Mouse (Mus musculus): ENCODE results near the gene Spata2.
A peak's percentile ranks its signal among the peaks of the same experiment; 100 is the strongest.

Gene Spata2

DNA sequence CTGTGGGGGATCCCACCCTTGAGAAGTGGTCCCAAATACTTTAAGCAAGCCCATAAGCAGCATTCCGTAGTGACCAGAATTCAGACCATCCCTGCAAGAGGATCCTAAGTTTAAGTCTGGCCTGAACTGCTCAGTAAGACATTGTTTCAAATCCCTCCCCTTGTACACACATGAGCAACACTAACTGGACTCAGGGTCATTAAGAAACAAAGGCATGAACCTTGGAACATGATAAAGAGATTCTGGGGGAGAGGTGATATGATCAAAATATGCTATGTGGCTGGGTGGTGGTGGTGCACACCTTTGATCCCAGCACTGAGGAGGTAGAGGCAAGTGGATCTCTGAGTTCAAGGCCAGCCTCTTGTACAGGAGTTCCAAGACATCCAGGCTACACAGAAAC is 13.2 kb downstream of the Spata2 start:
- no peak for DNase-seq

DNA sequence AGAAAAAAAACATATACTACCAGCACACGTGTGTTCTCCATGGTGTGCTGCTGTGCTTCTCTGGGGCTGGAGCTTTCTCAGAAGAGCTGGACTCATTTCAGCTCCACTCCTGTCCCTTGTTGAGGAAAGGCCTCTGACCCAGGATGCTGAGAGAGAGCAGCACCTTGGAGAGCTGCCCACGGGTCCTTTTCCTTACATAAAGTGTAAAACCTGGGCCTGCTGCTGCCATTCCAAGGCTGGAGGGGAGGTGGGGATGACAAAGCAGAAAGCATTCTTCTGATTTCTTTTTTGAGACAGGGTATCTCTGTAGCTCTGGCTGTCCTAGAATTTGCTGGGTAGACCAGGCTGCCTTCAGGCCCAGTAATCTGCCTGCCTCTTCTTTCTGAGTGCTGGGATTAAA is 14.6 kb downstream of the Spata2 start:
- DNase-seq: no peak

DNA sequence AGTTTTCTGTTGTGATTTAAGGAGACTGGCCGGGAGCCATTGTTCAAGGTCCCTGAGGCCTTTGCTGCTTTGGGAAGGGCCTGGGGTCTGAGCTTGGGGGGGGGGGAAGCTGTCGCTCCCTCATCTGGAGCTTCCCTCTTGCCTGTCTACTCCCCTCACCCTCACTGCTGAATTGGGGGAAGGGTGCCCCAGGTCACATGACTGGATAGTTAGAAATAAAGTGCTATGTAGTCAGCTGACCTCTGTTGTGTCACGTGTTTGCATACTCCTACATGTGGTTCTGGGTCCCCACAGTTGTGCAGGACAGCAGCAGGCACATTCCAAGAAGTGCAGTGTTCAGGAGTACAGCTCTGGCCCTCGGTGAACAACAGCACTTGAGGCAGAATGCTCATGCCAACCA is 15.9 kb downstream of the Spata2 start:
- no peak for DNase-seq

DNA sequence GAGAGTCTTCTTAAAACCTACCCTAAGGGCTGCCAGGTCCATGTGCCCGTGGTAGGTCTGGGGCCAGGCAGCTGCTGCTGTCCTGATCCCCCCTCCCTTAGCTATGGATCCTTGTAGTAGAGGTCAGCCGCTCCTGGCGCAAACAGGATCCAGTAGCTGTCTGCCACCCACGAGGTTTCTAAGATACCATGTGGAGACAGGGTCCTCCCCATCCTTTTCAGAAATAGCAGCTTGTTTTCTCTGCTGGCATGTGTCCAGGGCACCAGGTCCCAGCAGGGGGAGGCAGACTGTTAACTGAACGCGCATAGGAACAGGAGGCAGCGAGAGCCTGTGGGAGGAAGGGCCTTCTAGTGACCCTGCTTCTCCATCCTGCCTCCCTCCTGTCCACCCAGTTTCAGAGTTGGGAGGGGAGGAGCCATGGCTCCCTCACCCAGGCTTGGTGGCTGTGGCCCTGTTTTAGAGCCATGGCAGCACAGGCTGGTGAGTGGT is 16.4 kb downstream of the Spata2 start:
- DNase-seq: no peak

DNA sequence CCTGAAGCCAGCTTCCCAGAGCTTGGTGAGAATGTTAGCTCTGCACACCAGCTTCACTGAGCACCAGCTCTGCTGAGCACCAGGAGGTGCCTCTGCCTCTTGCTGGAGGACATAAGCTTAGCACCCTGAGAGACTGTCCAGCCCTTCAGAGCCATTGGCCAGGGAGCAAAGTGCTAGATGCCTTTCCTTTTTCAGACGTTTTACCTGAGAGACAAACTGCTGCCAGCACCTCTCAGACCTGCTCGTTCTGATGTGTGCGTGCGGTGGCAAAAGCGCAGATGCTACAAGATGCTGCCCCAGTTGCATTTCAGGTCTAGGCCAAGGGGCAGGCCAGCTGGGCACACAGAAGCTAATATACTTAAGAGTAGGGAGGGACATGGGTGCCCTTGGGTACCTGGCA is 17.1 kb downstream of the Spata2 start:
- no peak for DNase-seq

DNA sequence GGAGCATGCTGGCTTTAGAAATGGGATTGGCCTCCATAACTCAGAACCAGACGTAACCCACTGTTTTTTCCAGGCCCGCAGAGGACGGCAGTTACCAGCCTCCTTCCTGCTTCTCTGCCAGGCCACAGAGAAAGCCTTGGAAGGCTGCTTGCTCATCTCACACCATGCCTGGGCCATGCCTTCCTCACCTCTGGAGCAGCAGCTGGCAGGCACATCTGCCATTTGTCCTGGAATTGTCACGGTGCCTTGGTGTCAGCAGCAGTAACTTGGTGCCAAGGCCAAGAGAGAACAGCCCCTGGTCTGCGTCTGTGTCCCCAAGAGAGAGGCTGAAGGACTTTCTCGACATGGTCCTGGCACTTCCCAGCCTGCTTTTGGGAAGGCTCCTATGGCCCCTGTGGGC is 18.5 kb downstream of the Spata2 start:
- no peak for DNase-seq

DNA sequence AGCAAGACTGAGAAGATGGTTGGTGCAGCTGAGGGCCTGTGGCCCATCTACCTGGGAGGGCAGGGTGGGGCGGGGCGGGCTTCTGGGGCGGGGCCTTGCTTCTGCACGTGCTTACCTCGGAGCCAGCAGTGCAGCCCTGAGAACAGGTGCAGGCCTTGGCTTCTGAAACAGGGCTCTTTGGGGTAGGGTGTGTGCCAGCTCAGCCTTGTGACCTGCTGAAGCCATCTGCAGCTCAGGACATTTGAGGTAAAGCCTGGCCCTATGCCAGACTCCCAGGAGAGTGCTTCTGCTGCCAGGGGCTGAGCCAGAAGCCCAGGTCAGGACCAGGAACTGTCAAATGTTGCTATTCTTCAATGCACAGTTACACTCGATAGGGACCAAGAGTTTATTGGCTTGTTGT is 21.1 kb downstream of the Spata2 start:
- DNase-seq: no peak

DNA sequence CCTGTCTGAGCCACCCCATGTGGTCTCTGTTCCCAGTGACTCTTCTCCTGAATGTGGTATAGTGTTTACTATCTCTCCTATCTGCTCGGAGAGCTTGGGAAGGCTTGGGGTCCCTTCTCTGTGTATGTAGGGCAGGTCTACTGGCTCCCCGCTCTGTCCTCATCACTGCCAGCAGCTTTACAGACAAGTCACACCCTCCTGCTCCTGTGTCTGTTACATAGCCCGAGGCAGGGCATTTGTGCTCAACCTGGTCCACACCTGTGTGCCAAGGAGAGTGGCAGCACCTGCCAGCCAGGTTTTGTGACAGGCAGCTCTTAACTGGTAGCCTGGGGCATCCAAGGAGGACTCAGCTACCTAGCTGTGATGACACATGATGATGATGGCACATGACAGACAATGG is 22.1 kb downstream of the Spata2 start:
- DNase-seq: no peak

DNA sequence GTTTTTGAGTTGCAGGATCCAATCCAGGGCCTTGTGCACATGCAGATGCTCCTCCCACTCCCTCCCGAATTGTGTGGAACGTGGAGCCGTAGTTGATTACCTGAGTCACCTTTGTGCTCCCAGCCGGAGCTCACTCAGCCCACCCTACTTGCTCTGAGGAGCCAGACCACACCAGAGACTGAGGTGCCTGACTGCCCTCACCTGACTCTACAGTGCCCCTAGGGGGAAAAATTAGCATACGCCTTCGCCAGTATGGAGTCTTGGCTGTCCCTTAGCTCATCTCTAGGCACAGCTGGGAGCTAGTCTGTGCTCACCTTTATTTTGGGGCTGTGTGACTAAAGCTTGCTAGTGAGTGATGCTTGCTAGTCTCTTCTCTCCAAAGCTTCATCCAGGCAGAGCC is 24.2 kb downstream of the Spata2 start:
- DNase-seq: peak; percentile 27

DNA sequence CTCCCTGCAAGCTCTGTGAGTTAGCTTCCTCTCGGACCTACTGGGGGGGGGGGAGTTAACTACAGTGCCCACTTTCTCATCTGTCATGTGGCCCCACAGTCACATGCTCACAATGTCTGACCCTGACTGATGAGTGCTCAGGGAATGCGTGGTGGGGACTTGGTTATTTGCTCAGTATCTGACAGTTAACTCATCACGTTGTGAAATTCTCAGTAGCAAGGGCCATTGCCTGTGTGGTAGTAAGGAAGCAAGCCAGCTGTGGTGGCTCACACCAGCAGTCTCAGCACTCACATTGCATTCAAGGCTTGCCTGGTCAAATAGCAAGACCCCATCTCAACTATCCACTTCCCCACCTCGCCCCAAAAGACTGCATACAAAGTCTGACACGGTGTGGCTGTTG is 25.5 kb downstream of the Spata2 start:
- DNase-seq: no peak

DNA sequence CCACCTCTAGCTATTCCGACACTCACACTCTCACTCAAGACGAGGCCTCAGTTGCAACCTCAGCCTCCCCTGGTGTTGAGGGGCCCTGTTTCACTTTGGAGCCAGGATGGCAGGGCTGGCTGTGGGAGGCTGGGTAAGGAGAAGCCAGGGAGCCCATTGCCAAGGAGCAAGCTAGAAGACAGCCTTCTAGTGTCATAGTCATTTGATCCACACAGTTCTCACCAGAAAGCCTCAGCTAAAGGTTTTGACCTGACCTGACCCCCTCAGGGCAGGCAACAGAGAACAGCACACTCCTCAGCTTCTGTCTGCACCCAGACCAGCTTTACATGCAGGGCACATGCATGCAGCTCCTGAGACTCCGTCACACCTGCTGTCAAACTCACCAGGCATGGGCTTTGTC is 26.7 kb downstream of the Spata2 start:
- DNase-seq: no peak

DNA sequence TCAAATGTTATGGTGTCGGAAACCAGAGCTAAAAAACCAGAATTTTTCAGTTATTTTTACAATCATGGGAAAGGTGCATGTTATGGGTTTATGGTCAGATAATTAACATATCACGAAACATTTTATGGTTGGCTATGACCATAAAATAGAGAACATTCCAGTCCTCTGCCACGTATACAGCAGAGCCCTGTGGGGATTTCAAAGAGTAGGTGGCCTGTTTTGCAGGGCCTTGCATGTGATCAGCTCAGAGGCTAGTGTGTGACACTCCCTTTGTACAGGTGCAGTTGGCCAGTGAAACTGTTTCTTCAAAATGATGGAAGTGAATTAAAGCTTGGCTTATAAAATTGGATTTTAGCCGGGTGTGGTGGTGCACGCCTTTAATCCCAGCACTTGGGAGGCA is 28.9 kb downstream of the Spata2 start:
- no peak for DNase-seq

DNA sequence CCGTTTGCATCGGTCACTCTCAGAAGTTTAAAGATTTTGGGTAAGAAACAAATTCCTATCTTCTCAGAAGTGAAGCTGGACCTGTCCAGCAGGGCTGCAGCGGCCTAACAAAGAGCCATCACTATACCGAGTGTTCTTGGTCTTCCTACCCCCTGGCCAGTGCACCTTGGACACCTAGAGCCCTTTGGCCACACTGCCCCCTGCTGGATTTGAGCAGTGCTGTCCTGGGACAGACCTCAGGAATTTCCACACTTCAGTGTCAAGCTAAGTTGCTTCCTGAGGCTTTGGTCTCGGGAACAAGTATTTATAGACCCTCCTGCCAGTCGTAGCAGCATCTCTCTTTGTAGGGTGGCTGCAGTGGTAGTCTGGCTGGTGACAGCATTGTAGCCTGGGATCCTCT is 29.7 kb downstream of the Spata2 start:
- DNase-seq: peak; percentile 54

DNA sequence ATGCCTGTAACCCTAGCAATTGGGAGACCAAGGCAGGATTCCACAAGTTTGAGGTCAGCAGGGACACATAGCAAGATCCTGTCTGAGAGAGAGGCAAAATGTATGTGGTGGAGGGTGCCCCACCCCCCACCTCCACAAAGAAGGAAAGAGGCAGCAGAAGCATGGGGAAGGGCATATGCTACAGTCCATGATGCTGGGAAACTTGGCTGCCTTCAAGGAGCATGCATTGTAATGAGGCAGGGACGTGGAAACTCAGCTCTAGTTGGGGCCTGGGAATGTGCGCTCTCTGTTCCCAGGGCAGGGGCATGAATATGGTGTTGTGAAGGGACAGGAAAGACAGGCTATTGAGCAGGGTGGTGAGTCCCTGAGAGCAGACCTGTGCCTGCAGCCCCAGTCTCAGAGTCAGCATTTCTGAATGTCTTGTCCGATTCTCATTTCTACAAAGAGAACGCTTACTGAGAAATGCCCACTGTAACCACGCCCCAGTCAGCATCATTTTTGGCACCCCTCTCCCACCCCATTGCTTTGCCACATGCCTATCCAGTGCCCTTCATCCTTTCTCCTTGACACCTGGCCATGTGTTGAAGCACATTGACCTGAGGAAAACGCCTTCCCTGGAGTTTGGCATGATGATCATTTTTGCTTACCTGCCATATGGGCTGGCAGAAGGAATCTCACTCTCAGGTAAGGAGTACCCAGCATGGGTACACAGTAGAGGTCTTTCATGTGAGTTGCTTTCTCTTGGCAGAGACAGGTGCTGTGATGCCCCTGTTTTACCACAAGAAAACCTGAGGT is 33.4 kb downstream of the Spata2 start:
- no peak for DNase-seq

DNA sequence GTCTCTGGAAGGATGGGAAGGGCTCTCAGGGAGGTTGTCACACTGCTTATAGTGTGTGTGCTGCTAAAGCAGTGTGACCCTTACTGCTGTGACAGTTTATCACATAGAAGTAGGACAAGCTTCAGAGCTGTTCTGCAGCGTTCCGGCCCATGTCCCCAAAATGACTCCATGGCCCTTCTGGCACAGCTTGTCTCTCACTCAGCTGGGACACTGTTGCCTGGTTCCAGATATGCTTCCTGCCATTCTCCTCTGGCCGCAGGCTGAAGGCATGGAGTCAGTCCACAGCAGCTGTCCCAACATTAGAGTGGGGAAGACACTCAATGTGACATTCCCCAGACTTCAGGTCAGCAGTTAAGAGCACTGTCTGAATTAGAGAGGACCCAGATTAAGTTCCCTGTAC is 34.1 kb downstream of the Spata2 start:
- no peak for DNase-seq

DNA sequence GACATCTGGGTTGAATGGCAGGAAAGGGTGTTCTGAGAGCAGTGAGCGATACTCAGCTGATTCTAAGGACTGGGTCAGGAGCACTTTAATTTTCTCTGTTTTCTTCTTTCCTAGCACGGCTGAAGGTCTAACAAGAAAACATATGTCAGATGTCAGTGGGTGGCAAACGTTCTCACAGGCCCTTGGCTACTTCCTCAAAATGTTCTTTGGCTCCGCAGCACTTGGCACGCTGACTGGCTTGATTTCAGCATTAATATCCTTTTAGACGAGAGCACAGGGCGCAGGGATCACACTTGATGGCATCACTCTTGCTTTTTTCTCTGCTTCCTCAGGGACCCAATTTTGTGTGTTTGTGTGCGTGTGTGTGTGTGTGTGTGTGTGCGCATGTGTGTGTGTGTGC is 35.5 kb downstream of the Spata2 start:
- DNase-seq: no peak

DNA sequence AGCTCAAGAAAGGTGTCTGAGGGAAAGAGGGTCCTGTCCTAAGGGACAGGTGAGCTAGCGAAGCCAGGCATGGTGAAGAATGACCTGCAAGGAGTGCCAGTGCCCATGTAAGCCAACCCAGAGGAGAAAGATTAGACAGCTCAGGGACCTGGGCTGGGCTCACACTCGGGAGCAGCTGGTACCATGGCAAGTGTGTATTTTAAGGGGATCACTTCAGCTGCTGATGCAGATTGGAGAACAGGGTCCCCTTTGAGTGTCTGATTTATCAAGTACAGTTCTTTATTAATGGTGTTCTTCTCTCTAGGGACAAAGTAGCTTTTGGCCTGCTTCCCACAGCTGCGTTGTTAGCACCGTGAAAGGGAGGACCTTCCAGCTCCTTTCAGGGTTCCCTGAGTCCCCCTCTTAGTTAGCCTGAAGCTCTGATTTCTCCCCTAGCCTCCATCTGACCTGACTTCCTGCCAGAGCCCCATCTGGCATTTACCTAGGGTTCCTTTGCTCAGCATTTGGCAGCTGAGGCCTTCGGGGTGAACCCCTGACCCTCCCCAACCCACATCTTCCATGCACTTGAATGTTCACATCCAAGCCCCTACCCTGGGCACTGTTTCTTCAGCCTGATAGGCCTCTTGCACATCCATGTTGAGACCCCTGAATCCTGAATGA is 36.2 kb downstream of the Spata2 start:
- no peak for DNase-seq

DNA sequence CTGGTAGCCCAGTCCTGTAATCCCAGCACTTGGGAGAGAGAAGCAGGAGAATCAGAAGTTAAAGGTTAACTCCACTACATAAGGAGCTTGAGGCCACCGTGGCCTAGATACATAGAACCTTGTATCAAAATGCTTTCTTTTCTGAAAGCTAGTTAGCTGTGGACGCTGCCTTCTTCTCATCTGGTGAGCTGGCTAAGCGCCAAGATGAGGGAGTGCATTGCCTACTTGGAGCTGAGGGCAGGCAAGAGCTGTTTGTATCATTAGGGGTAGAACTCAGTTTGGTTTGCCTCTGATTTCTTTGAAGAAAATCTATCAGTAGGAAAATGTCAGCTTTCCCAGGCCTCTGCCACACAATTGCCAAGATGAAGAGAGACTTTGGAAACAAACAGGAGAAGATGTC is 38.9 kb downstream of the Spata2 start:
- DNase-seq: no peak

DNA sequence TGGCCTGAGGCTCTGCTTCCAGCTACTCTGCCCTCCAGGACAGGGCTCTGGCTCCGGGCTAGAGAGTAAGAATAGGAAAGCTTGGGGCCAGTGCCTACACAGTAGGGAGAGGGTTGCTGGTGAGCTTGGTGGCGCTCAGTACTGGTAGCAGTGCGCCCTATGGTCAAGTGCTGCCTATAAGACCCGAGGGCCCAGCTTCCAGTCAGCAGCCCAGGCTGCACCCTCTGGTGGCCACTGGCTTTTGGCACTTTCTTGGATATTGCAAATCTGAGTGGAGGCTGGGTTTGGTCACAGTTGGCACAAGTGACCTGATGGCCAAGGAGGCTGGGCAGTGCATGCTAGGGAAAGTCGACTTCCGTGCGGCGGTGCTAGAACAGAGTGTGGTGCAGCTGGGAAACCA is 42.0 kb downstream of the Spata2 start:
- DNase-seq: no peak

DNA sequence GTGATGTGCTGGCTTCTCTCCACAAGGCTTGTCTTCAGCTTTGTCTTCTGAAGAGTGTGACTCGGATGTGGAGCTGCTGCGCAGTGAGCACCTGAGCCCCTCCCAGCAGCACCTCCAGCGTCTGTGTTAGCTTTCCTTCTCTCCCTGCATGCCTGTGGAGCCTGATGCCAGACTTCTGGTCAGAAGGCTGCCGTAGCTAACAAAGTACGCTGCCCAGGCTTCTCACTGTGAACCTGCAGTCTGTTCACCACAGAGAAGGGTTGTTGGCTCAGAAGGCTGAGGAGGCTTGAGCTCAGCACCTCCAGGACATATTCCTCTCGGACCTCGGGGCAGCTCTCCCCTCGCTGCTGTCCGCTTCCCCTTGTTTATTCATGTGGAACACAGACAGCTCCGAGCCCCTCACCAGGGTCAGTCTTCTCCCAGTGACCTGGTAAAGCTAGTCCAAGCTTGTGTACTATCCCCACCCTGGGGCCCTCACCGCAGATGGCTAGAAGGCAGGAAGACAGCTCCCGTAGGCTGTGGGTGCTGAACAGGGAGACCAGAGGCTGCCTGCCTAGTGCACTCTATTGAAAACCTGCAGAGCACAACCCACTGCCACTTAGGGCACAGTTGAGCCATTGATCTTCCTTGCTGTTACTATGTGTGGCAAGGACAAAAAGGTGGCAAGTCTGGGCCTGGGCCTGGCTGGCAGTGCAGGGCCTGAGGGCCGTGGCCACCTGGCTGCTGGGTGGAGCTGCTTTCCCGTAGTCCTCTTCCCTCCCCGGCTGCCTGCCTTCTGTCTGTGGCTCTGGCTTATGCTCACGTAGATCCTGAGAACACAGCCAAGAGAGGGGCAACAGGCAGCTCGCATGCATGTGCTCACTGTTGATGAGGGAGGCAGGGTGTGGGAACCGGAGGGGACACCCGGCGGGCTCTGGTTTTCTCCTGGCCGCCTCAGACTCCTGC is 43.1 kb downstream of the Spata2 start:
- DNase-seq: no peak

DNA sequence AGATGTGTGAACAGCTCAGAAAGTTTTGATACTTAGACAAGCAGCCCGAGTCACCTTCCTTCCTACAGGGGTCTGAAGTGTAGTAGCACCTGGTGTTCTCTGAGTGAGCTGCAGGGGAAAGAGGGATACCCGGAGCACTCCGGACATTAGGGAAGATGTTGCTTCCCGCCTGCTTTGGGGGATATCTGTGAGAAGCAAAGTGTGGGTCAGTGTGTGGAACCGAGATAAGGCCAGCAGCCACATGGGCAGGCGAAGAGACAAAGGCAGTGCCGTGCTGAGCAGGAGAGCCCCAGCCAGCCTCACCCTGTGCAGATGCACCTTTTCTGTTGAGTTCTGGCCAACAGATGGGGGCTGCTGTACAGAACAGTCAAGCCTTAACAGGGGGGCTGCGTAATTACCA is 45.1 kb downstream of the Spata2 start:
- no peak for DNase-seq

DNA sequence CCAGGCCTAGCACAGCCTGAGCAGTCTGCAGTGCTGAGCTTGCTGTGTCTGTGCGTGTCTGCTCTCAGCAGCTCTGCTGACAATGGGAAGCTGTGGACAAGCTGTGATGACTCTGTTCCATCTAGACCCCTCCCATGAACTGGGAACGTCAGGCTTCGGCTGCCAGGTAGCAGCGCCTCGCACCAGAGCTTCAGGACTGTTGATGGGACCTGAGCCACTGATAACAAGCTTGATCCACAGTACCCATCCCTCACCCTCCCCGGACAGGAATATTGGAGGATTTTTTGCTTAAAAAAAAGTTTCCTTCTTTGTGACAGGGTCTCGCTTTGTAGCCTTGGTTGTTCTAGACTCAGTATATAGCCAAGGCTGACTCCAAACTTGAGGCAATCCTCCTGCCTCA is 45.5 kb downstream of the Spata2 start:
- DNase-seq: no peak

DNA sequence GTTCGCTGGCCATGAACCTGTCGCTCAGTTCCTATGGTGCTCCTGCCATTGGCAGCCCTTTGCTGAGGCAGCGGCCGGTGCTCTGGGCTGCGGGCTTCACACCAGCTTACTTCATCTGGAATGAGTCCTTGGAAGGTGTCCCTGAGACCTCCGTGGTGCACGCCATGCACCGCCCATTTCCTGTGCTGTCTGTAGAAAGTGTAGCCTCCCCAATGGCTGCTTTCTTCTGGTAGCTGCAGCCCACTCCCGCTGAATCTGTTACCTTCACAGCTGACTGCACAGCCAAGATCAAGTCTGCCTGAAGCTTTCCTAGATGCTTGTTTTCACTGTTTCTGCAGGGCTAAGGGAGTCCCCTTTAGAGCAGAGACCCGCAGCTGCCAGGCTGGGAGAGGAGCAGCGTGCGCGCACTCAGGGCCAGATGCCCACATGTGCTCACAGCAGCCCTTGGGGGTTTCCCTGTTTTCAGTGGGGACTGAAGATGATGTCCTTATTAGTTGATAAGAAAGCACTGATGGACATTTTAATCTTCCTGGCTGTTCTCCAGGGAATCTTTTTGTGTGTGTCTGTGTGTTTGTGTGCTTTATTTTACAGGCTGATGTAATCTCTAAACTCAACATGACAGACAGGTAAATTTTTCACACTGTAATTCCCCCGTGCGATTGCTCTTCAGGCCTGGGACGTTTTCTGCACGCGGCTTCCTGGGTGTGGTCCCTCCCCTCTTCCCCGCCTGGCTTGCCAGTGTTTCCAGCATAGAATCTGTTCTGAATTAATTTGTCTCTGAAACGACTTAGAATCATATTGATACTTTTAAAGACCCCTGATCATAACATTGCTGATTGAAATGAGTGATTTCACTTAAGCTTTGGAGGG is 46.5 kb downstream of the Spata2 start:
- no peak for DNase-seq
